Mouse (Mus musculus) left cerebral cortex, postnatal 4 days (tissue): ENCODE measurements around the gene Ttc12. TPM values are rescaled to one million over a fixed set of nuclear protein-coding genes. Genes with fewer than 3 reads are reported as not detected.

Experiments
- DNase-seq: peaks from one replicate; pipeline ENCODE4 v3.0.0-alpha.2; 2022
- intact Hi-C: fragments of 180-260 bp; cut with DNase I; formaldehyde crosslinking; loops from one replicate; pipeline ENCODE4 v1.15.1; 2025
- total RNA-seq, 2 experiments: library from RNA; stranded (reverse); gene quantifications; 2 replicates each; pipeline ENCODE4 v1.2.3; 2021

The Ttc12 gene
- total RNA-seq, 2 experiments from 2014 or later = 2.6 to 2.8 TPM

DNA sequence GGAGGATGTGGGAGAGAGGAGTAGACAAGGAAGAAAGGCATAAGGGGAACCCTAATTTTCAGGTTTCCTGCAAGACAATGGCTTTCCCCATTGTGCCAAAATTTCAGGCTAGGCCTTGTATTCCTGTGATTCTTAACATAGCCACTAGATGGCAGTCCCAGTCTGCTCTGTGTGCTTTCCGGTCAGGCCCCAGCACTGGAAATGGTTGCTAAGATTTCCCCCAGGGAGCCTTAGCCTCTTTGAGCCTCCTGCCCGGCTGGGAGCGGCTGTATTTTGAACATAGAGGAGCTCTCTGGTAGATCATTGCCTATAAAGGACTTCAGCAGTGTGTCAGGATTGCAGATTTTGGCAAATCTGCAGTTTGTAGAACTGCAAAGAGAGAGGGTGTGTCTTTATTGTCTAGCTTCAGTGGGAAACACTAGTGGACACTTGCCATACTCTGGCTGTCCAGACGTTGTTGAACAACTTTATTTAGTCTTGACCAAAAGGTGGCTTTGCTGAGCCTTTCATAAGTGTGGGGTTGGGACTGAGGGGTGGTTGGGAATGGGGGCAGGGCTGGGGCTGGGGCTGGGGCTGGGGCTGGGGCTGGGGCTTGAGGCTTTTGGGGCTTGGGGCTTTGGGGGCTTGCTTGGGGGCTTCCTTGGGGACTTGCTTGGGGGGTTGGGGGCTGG is 8.1 kb upstream of the Ttc12 start:
- peak; percentile 62 for DNase-seq
- intact Hi-C loops = loop anchor here (2.0 kb wide), 1 partner anchor 1037 kb away; no protein-coding TSS in a partner anchor

GRCm38 (mm10) chr9:49490609-49491008 is 4.6 kb upstream of the Ttc12 start:
- intact Hi-C loops = no loop called here
- no peak for DNase-seq

DNA sequence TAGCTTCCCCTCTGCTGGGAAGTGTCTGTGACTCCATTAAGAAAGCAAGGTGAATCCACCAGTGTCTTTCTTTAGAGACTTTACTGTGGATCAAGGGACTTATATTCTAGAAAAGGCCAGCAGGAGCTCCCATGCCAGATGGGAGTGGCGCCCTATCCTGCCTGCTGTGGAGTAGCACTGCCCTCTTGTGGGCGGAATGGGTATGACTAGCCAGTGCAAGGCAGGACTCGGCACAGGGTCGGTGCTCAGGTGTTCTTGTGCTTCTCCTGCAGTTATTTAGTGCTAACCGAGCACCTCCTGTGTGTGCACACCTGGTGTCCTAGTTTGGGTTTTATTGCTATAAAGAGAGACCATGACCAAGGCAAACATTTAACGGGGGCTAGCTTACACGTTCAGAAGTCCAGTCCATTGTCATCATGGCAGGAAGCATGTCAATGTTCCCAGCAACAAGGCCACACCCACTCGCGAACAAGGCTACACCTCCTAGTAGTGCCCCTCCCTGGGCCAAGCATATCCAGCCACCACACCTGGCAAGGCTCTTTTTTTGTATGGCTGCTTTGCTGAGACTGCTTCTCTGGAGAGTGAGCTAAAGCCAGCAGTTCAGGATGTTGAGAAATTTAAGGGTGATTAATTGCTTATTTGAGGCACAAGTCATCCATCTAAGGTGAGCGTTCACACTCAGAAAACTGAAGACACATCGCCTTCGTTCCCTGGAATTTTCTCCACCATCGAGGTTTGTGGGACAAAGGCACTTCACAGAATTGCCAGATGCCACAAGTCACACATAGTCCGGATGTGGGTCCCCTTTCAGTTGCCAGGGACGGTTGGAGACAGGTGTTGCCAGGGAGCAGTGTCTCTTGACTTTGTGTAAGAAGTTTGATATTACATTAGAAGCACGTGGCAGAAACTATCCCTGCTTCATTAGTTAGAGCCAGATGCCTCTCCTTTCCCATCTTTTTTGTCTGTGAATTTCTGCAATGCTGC is 3.2 kb upstream of the Ttc12 start:
- DNase-seq = peak; percentile 83
- intact Hi-C loops = loop anchor here (2.0 to 10.0 kb wide), 2 partner anchors 244 to 408 kb away; partner anchors contain the start of gene Tmprss5

- no peak for DNase-seq
- intact Hi-C loops = loop anchor here (2.0 to 10.0 kb wide), 2 partner anchors 243 to 407 kb away; partner anchors contain the start of gene Tmprss5
These were observed 2.2 kb upstream of the Ttc12 start for GRCm38 (mm10) chr9:49488258-49488657.

GRCm38 (mm10) chr9:49487657-49487943 is 1.6 kb upstream of the Ttc12 start:
- intact Hi-C loops = loop anchor here (10.0 kb wide), 1 partner anchor 243 kb away; no protein-coding TSS in a partner anchor
- DNase-seq = no peak

GRCm38 (mm10) chr9:49486805-49487656 is 1.0 kb upstream of the Ttc12 start:
- DNase-seq = no peak
- intact Hi-C loops = loop anchor here (10.0 kb wide), 1 partner anchor 242 kb away; no protein-coding TSS in a partner anchor

GRCm38 (mm10) chr9:49485250-49485891 is 654 bp downstream of the Ttc12 start:
- DNase-seq = no peak
- intact Hi-C loops = loop anchor here (10.0 kb wide), 1 partner anchor 241 kb away; no protein-coding TSS in a partner anchor

- intact Hi-C loops = loop anchor here (10.0 kb wide), 1 partner anchor 239 kb away; no protein-coding TSS in a partner anchor
- DNase-seq = no peak
These were observed 2.7 kb downstream of the Ttc12 start for GRCm38 (mm10) chr9:49483316-49483715.

DNA sequence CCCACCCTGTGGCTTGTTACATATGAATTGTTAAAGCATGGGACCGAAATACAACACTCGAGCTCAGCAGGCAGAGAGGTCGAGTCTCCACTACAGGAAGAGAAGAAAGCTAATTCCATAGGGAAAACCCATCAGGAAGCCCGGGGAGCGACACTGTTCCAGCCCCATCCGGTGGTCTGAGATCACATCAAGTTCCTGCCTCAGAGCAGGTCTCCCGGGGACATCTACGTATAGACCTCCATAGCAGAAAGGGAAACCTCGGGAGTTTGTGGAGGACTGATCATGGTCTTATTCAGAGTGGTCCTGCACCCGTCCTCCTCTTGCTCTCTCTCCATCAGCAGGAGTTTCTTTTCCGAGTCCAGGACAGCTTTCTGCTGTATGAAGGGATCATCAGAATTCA is 13.9 kb downstream of the Ttc12 start:
- DNase-seq = no peak
- intact Hi-C loops = loop anchor here (10.0 kb wide), 1 partner anchor 117 kb away; no protein-coding TSS in a partner anchor

GRCm38 (mm10) chr9:49470946-49471345 is 15.1 kb downstream of the Ttc12 start:
- no peak for DNase-seq
- intact Hi-C loops = loop anchor here (10.0 kb wide), 1 partner anchor 116 kb away; no protein-coding TSS in a partner anchor

- DNase-seq = no peak
- intact Hi-C loops = loop anchor here (10.0 kb wide), 1 partner anchor 115 kb away; no protein-coding TSS in a partner anchor
These were observed 16.0 kb downstream of the Ttc12 start for GRCm38 (mm10) chr9:49470006-49470405.

- intact Hi-C loops = no loop called here
- no peak for DNase-seq
These were observed 29.9 kb downstream of the Ttc12 start for GRCm38 (mm10) chr9:49456136-49456535.

DNA sequence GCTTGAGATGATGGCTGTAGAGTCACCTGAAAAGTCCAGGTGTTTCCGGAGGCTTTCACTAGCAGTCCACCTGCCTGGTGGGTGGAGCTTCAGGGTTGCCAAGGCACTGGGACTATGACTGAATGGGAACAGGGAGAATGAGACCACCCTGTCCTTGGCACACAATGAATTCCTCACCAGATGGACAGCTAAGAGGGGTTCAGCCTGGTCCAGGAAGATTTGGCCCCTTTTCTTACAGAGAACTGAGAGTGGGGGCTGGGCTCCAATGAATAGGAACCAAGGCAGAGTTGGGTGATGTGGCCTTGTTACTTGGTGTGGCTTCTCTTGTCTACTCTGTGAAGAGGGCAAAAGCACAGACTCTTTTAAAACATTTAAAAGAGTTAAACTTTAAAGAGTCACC is 33.6 kb downstream of the Ttc12 start:
- DNase-seq = no peak
- intact Hi-C loops = no loop called here

- no peak for DNase-seq
- intact Hi-C loops = no loop called here
These were observed 35.5 kb downstream of the Ttc12 start for GRCm38 (mm10) chr9:49450491-49450890.

DNA sequence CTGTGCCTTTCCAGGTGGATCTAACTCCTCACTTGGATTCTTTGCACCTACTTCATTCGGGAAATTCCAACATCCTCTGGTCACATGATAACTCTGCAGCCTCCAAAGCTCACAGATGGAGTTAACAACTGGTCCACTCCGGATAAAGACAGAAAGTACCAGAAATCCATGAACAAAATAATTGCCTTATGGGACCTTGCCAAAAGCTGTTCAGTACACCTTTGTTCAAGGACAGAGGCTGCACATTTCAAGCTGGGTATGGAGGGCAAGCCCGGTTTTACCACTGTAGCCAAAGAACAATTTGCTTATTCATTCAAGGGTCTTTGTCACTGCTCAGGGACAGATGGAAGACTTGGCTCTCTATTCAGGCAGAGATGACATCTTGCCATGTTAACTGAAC is 43.4 kb downstream of the Ttc12 start:
- no peak for DNase-seq
- intact Hi-C loops = no loop called here

- DNase-seq = no peak
- intact Hi-C loops = no loop called here
These were observed 58.5 kb downstream of the Ttc12 start for GRCm38 (mm10) chr9:49427478-49427877.

GRCm38 (mm10) chr9:49426921-49427320 is 59.1 kb downstream of the Ttc12 start, which contains the start of gene Ankk1:
Gene Ankk1 (minus strand): TSS chr9:49427021.
- DNase-seq = no peak
- intact Hi-C loops = no loop called here

- no peak for DNase-seq
- intact Hi-C loops = no loop called here
These were observed 60.4 kb downstream of the Ttc12 start for GRCm38 (mm10) chr9:49425585-49425984.

GRCm38 (mm10) chr9:49423866-49424265 is 62.2 kb downstream of the Ttc12 start:
- intact Hi-C loops = no loop called here
- no peak for DNase-seq

DNA sequence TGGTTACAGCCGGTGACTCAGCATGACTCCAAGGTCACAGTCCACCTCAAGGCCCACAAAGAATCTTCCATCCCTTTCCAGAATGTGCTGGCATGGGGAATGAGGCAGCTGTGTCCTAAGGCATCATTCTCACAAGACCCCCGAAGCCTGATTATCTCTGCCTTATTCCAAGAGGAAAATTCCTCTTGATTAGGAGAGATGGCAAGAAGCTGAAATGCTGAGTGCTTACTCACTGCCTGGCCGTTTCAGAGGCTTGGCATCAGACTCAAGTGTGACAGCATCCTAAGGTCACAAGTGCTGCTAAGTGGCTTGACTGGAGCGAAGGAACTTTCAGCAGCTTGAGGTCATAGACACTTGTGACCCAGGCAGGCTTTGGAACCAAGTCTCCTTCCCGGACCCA is 75.4 kb downstream of the Ttc12 start:
- intact Hi-C loops = no loop called here
- DNase-seq = no peak
